Mouse (Mus musculus): ENCODE results near the gene C3.

Gene C3

DNA sequence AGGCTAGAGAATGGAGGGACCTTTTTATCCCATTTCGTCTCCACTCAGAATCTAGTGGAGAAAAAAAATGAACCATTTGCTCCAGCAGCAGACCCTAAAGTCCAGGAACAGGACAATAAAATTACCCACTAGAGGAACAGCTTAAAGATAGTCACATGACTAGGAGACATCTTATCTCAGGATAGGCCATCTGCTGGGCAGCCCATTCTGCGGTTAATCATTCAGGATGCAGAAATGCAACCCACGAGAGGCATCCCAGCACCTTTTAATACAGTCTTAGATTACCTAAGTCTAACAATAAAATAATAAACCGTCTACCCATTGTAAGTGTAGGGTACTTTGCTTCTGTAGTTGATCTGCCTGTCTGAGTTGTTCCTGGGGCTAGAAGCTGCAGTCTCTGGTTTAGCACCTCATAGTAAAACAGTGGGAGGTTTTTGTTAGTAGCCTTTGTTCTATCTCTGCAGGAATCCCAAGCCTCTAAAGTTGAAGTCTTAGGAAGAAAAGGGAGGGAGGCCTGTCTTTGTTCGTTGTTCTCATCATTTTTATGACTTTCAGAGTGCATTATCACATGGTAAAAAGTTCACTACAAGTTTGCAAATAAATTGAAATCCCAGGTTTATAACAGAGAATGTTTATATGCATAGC lies 57.2 kb downstream of the C3 start:
- no peak for DNase-seq (ENCODE audit: low read depth, low spot score)

DNA sequence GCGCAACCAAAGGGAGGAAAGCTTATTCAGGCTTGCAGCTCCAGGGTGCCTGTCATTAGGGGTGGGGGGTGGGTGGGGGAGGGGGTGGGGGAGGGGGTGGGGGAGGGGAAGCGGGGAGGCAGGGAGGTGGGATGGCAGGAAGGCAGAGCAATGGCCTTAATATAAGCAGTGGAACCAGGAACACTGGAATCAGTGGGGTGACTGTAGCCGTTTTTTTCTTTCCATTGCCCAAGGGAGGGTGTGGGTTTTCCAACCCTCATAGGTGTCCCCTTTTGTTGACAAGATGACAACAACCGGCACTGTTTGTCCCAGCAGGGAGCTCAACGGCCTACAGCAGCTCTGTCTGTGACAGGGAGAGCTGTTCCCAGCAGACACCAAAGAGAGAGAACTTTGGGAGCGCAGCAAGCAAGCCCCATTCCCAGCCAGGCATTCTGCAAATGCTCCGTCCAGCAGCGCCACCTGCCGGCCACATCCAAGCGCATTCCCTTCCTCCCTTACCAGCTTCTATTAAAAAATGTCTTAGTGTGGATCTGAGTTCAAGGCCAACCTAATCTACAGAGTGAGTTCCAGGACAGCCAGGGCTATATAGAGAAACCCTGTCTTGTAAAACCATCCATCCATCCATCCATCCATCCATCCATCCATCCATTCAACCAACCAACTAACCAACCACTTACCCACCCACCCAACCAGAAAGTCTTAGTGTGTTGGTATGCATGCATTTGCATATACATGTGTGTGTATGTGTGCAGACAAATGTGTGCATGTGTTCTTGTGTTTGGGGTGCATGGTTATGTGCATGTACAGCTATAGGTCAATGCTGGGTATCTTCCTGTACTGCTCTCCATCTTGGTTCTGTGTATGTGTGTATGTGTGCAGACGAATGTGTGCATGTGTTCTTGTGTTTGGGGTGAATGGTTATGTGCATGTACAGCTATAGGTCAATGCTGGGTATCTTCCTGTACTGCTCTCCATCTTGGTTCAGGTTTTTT lies 60.8 kb downstream of the C3 start:
- peak; percentile 73 for DNase-seq (ENCODE audit: low read depth, low spot score)
